Mouse (Mus musculus) forebrain, embryonic 10.5 days (tissue): ENCODE results near the gene Chaf1a. TPM values are rescaled to one million over a fixed set of nuclear protein-coding genes. Genes with fewer than 3 reads are reported as not detected.
"Not testable (repeated sequence)": the region's sequence is repeated elsewhere in the genome, so short reads cannot be mapped to it uniquely, and the experiment has no call there.

Source experiments
- DNase-seq: peaks from one replicate; pipeline ENCODE4 v3.0.0-alpha.2; 2017; ENCODE audit warnings: low spot score; ENCODE audit errors: extremely low spot score
- H3K27ac ChIP-seq: fragments of 300-500 bp; sonication (generic); 2 replicates; pipeline ENCODE4 v1.5.1; 2016; ENCODE audit warnings: mild to moderate bottlenecking
- H3K27me3 ChIP-seq: fragments of 300-500 bp; sonication (generic); 2 replicates; pipeline ENCODE4 v1.6.1; 2016; ENCODE audit warnings: mild to moderate bottlenecking; ENCODE audit not compliant: poor library complexity, severe bottlenecking
- H3K36me3 ChIP-seq: fragments of 300-500 bp; sonication (generic); replicated peaks from 2 replicates; pipeline ENCODE4 v1.6.1; 2016; ENCODE audit warnings: mild to moderate bottlenecking, moderate library complexity
- H3K4me1 ChIP-seq: fragments of 300-500 bp; sonication (generic); 2 replicates; pipeline ENCODE4 v1.6.1; 2016
- H3K4me3 ChIP-seq: fragments of 300-500 bp; sonication (generic); 2 replicates; pipeline ENCODE4 v1.5.1; 2016; ENCODE audit warnings: mild to moderate bottlenecking, moderate library complexity
- H3K9me3 ChIP-seq: fragments of 300-500 bp; sonication (generic); 2 replicates; pipeline ENCODE4 v1.6.1; 2016; ENCODE audit warnings: mild to moderate bottlenecking, moderate library complexity
- WGBS: fragments of 180-500 bp; shearing (Covaris S2); methylation state at CpG from one replicate; pipeline ENCODE4 v1.1.7; 2016; 5-methylcytosine and 5-hydroxymethylcytosine counted together
- polyA plus RNA-seq: library from polyadenylated mRNA; unstranded; fragments of >200 nt; fragmentation: Nextera tagmentation; extraction: Ambion mirVana; gene quantifications from 2 replicates; pipeline ENCODE4 v1.2.1, GENCODE M21; 2016

Chaf1a gene
- polyA plus RNA-seq, 1 experiment from 2014 or later, result 53.9 TPM

GRCm38 (mm10) chr17:56092794-56093193, 52.6 kb downstream of the Chaf1a start:
- no peaks in the 10 kb centered on the region for H3K4me1 ChIP-seq
- no peak overlapping the region; the same call in 1 of the 2 replicates for H3K4me3 ChIP-seq
- no peak for DNase-seq
- no peaks in the 10 kb centered on the region for H3K9me3 ChIP-seq
- H3K27me3 ChIP-seq, result no peaks in the 10 kb centered on the region
- 94% methylated on average over 1 of the region's 1 CpGs for WGBS
- peaks cover 83% of the 10 kb centered on the region for H3K36me3 ChIP-seq
- no peak overlapping the region for H3K27ac ChIP-seq

GRCm38 (mm10) chr17:56096883-56097282, 56.6 kb downstream of the Chaf1a start:
- 93% methylated on average over 12 of the region's 12 CpGs for WGBS
- no peaks in the 10 kb centered on the region for H3K9me3 ChIP-seq
- no peak for DNase-seq
- H3K4me1 ChIP-seq, result no peaks in the 10 kb centered on the region
- no peak overlapping the region for H3K4me3 ChIP-seq
- no peak overlapping the region for H3K27ac ChIP-seq
- no peaks in the 10 kb centered on the region for H3K27me3 ChIP-seq
- peaks cover 92% of the 10 kb centered on the region for H3K36me3 ChIP-seq

GRCm38 (mm10) chr17:56098180-56098579, 57.9 kb downstream of the Chaf1a start:
- Histone ChIP-seq H3K27ac (no peak overlapping the region), H3K36me3 (peaks cover 98% of the 10 kb centered on the region), H3K9me3 (no peaks in the 10 kb centered on the region), H3K4me3 (no peak overlapping the region), H3K27me3 (no peaks in the 10 kb centered on the region), H3K4me1 (no peaks in the 10 kb centered on the region)
- no peak for DNase-seq
- WGBS, result 95% methylated on average over 8 of the region's 8 CpGs

- H3K27ac ChIP-seq, result no peak overlapping the region
- H3K4me1 ChIP-seq, result no peaks in the 10 kb centered on the region
- 92% methylated on average over 15 of the region's 15 CpGs for WGBS
- H3K27me3 ChIP-seq, result no peaks in the 10 kb centered on the region
- H3K9me3 ChIP-seq, result no peaks in the 10 kb centered on the region
- peaks cover 98% of the 10 kb centered on the region for H3K36me3 ChIP-seq
- no peak overlapping the region for H3K4me3 ChIP-seq
- DNase-seq, result no peak
Observed at GRCm38 (mm10) chr17:56098711-56099572, 58.7 kb downstream of the Chaf1a start.

GRCm38 (mm10) chr17:56100811-56101210, 60.6 kb downstream of the Chaf1a start:
- H3K27ac ChIP-seq, result no peak overlapping the region
- no peak overlapping the region for H3K4me3 ChIP-seq
- peaks cover 84% of the 10 kb centered on the region for H3K36me3 ChIP-seq
- no peak for DNase-seq
- H3K4me1 ChIP-seq, result no peaks in the 10 kb centered on the region
- H3K27me3 ChIP-seq, result no peaks in the 10 kb centered on the region
- 94% methylated on average over 3 of the region's 3 CpGs for WGBS
- H3K9me3 ChIP-seq, result no peaks in the 10 kb centered on the region

- 86% methylated on average over 5 of the region's 5 CpGs for WGBS
- Histone ChIP-seq H3K27ac (no peak overlapping the region), H3K4me3 (no peak overlapping the region), H3K9me3 (no peaks in the 10 kb centered on the region), H3K27me3 (no peaks in the 10 kb centered on the region), H3K4me1 (no peaks in the 10 kb centered on the region), H3K36me3 (peaks cover 71% of the 10 kb centered on the region)
- no peak for DNase-seq
Observed at GRCm38 (mm10) chr17:56102158-56102557, 61.9 kb downstream of the Chaf1a start.

GRCm38 (mm10) chr17:56102927-56103326, 62.7 kb downstream of the Chaf1a start:
- Histone ChIP-seq H3K27ac (no peak overlapping the region), H3K36me3 (peaks cover 63% of the 10 kb centered on the region), H3K4me1 (no peaks in the 10 kb centered on the region), H3K9me3 (no peaks in the 10 kb centered on the region), H3K27me3 (no peaks in the 10 kb centered on the region), H3K4me3 (no peak overlapping the region)
- WGBS, result 95% methylated on average over 9 of the region's 9 CpGs
- no peak for DNase-seq

- no peaks in the 10 kb centered on the region for H3K27me3 ChIP-seq
- no peak overlapping the region for H3K27ac ChIP-seq
- H3K36me3 ChIP-seq, result peaks cover 57% of the 10 kb centered on the region
- no peak overlapping the region for H3K4me3 ChIP-seq
- DNase-seq, result no peak
- H3K9me3 ChIP-seq, result no peaks in the 10 kb centered on the region
- H3K4me1 ChIP-seq, result no peaks in the 10 kb centered on the region
- WGBS, result 96% methylated on average over 8 of the region's 8 CpGs
Observed at GRCm38 (mm10) chr17:56103465-56104285, 63.4 kb downstream of the Chaf1a start.

- WGBS, result 95% methylated on average over 3 of the region's 5 CpGs
- peaks cover 47% of the 10 kb centered on the region for H3K36me3 ChIP-seq
- not testable (repeated sequence) for H3K4me1 ChIP-seq
Observed at GRCm38 (mm10) chr17:56104821-56105220, 64.6 kb downstream of the Chaf1a start.

GRCm38 (mm10) chr17:56106436-56106835, 66.2 kb downstream of the Chaf1a start:
- not testable (repeated sequence) for H3K4me1 ChIP-seq, H3K27me3 ChIP-seq, DNase-seq, H3K27ac ChIP-seq, H3K9me3 ChIP-seq, H3K4me3 ChIP-seq
- WGBS, result 93% methylated on average over 4 of the region's 4 CpGs
- peaks cover 31% of the 10 kb centered on the region for H3K36me3 ChIP-seq

More at GRCm38 (mm10) chr17:56104821-56105220, 64.6 kb downstream of the Chaf1a start:
- not testable (repeated sequence) for H3K4me3 ChIP-seq, H3K9me3 ChIP-seq, H3K27ac ChIP-seq, H3K27me3 ChIP-seq, DNase-seq

- Histone ChIP-seq H3K27me3 (no peaks in the 10 kb centered on the region), H3K36me3 (peaks cover 25% of the 10 kb centered on the region), H3K27ac (no peak overlapping the region), H3K9me3 (no peaks in the 10 kb centered on the region), H3K4me1 (no peaks in the 10 kb centered on the region), H3K4me3 (no peak overlapping the region)
- WGBS, result 86% methylated on average over 4 of the region's 4 CpGs
- DNase-seq, result no peak
Observed at GRCm38 (mm10) chr17:56106981-56107380, 66.7 kb downstream of the Chaf1a start.

- H3K36me3 ChIP-seq, result peaks cover 20% of the 10 kb centered on the region
- DNase-seq, result no peak
- WGBS, result 75% methylated on average over 2 of the region's 2 CpGs
Observed at GRCm38 (mm10) chr17:56107736-56108135, 67.5 kb downstream of the Chaf1a start.

More at GRCm38 (mm10) chr17:56107736-56108135, 67.5 kb downstream of the Chaf1a start:
- Histone ChIP-seq H3K27ac (no peak overlapping the region), H3K9me3 (no peaks in the 10 kb centered on the region), H3K27me3 (no peaks in the 10 kb centered on the region), H3K4me3 (no peak overlapping the region), H3K4me1 (peaks cover under 1% of the 10 kb centered on the region)
